Mouse (Mus musculus): ENCODE measurements at regions not wholly inside any gene's neighbourhood (a gene's known extent, or its start where the extent isn't known, plus 50 kb on each side); places are given as distances from the start of the nearest gene placed in this dataset.
"Not testable (repeated sequence)": the region's sequence is repeated elsewhere in the genome, so short reads cannot be mapped to it uniquely, and the experiment has no call there.

DNA sequence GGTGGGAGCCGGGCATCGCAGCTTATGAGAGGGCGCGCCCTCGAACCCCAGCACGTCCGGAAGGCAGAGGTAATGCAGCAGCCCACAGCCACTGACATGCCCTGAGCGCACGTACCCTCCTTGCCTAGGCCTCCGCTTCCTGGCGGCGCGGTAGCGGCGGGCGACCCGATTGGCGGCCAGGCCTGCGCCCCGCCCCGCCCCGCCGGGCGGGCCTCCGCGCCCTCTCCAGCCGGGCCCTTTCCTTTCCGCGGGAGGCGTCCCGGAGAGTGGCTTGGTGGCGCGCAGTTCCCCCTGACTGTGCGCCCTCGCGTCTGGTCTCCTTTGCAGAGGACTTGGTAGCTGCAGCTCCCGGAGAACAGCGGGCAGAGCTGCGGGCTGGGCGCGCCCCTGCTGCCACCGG, 461.1 kb downstream of the Gm21863 start:
- TF ChIP-seq CTCF (IDR thresholded peaks at IDR 0.05; ENCODE audit: low read depth, low read length); POLR2A (IDR thresholded peaks at IDR 0.05; ENCODE audit: extremely low read depth, insufficient read depth, low read length): not testable (repeated sequence)

Measured in liver, adult 2 months (tissue).